Mouse (Mus musculus): ENCODE measurements at regions not wholly inside any gene's neighbourhood (a gene's known extent, or its start where the extent isn't known, plus 50 kb on each side); places are given as distances from the start of the nearest gene placed in this dataset.

GRCm38 (mm10) chr9:122571402-122572059 lies 175.6 kb upstream of the Topaz1 start:
- TF ChIP-seq CTCF (conservative IDR thresholded peaks at IDR 0.05; ENCODE audit: insufficient read depth, insufficient read length, low read depth, low read length): no peak
- TF ChIP-seq POLR2A (IDR thresholded peaks at IDR 0.05; ENCODE audit: low read depth, low read length): no peak

Measured in kidney, adult 2 months (tissue).